Mouse (Mus musculus) 3134 (cell line): Measurements from ENCODE around the gene Fkbp1a.

Experiments
- DNase-seq: peaks from one replicate; pipeline ENCODE4 v3.0.0-alpha.2; 2011; ENCODE audit warnings: low spot score; ENCODE audit not compliant: insufficient read length; ENCODE audit errors: extremely low read depth

Fkbp1a gene

DNA sequence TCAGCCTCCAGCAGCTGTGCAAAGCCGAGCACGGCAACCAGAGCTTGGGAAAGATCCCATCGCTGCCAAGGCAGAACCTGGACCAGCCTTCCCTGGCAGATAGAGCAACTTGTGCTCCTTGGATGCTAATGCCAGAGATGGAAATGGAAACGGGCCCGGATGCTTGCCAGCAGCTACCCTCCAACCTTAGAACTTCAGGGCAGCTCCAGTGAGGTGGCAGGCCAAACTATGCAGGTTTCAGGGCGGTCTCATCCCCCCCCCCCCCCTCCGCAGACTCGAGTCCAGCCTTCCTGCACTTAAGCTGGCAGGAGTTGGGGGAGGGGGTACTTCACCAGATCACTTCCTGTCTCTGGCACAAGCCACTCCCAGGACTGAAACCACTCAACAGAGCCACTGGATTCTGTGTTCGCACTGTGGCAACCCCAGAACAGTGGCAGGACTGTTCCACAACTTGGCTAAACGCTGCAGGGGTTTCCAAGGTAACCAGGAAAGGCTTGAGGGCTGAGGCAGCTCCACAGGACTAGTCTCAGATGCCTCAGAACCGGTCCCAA is 63.2 kb downstream of the Fkbp1a start:
- DNase-seq: peak; percentile 79

- DNase-seq: no peak
Measured at GRCm38 (mm10) chr2:151608435-151608834, 66.2 kb downstream of the Fkbp1a start.

GRCm38 (mm10) chr2:151609974-151610373 is 67.7 kb downstream of the Fkbp1a start:
- peak; percentile 51 for DNase-seq
